Mouse (Mus musculus) megakaryocyte progenitor cell, adult 5-6 weeks (primary cell): ENCODE measurements around the gene Slc35a5. TPM values are rescaled to one million over a fixed set of nuclear protein-coding genes. Genes with fewer than 3 reads are reported as not detected.
A peak's percentile ranks its signal among the peaks of the same experiment; 100 is the strongest.

Source experiments
- ATAC-seq: replicated peaks from 2 replicates; pipeline ENCODE4 v1.8.0; 2016; ENCODE audit warnings: mild to moderate bottlenecking, moderate TSS enrichment, inconsistent platforms; ENCODE audit not compliant: poor library complexity
- total RNA-seq, 2 experiments: library from RNA; stranded (forward) in 1 of 2; stranded (reverse) in 1 of 2; fragments of 157-497, 149-512 nt in 1 of 2; fragments of 200-1000 nt in 1 of 2; gene quantifications; 2 replicates each; pipeline versions ENCODE4 v1.2.3 to v1.2.4; 2015 to 2017

Gene Slc35a5
- total RNA-seq (2015) (11.2 and 14.7 TPM in 2 replicates), total RNA-seq (2017) (6.3 and 6.7 TPM in 2 replicates)

DNA sequence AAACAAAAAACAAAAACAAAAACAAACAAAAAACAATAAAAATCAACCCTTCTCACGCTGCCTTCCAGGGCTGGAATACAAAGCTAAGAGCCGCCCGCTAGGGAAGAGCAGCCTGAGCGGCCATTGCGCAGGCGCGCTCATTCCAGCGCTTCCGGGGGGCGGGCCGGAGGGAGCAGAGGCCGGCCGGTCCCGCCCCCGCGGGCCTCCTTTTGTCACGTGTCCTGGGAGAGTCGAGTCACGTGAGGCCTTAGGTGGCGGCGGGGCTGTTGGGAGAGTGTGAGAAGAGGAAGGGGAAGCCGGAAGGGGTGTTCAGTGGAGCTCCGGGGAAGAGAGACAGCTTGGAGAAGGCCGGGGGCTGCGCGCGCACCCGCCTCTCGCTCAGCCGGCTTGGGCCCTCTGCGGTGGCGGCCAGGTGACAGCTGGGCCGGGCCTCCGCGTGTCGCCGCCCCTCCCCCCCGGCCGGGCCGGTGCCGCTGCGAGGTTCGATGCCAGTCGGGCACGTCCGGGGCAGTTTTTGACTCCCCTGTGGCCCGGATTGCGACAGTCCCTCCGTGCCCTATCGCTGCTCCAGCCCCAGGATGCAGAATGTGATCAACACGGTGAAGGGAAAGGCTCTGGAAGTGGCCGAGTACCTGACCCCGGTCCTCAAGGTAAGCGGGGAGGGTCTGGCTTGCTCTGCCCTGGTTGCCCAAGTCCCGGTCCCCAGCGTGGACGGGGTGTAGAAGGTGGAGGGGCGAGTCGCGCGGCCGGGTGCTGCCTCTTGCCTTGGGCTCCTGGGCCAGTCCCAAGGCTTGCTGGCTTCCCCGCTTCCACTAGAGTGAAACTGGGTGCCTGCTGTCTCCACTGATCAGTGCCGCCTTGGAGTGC, at the start of gene Slc35a5, which contains the start of gene Atg3:
Gene Slc35a5, minus strand, starts transcription at position 185 of the 867 bp plus-strand sequence.
Gene Atg3, plus strand, starts transcription at position 264 of the 867 bp plus-strand sequence.
- peak; percentile 88 for ATAC-seq

DNA sequence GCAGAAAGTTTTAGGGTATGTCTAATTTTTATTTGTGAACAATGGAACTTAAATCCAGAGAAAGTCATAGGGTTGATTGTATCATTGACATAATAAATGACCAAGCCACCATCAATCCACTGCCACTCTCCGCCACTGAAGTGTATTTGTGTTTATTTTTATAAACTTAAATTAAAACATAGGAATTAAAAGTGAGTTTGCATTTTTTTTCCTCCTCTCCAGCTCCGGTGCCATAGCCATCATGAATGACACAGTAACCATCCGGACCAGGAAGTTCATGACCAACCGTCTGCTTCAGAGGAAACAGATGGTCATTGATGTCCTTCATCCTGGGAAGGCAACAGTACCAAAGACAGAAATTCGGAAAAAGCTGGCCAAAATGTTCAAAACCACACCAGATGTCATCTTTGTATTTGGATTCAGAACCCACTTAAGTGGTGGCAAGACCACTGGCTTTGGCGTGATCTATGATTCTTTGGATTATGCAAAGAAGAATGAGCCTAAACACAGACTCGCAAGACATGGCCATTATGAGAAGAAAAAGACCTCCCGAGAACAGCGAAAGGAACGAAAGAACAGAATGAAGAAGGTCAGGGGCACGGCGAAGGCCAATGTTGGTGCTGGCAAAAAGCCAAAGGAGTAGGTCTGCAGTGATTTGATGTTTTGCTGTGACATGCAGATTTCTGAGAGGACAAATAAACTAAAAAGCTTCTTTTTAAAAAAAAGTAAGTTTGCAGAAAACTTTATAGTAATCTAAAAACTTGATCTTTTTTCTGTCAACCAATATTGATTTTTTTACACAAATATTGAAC, 46.6 kb upstream of the Slc35a5 start:
- ATAC-seq: no peak

DNA sequence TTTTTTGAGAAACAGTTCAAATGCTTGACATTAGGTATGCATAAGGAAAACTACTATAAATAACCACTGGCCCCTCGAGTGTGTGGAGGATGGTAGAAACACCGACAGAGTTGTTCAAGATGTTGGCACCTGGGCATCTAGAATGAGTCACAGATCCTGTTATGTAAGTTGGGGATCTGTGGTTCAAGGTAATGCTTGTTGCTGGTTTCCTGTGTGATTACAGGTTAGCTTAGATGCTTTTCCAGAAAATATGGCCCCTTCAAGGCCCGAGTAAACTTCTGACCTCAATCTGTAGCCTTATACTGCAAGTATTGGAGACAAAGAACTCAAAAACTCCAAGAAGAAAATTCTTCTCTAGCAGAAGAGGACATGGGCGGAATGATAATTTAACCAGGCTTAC, 45.9 kb upstream of the Slc35a5 start:
- ATAC-seq: no peak

DNA sequence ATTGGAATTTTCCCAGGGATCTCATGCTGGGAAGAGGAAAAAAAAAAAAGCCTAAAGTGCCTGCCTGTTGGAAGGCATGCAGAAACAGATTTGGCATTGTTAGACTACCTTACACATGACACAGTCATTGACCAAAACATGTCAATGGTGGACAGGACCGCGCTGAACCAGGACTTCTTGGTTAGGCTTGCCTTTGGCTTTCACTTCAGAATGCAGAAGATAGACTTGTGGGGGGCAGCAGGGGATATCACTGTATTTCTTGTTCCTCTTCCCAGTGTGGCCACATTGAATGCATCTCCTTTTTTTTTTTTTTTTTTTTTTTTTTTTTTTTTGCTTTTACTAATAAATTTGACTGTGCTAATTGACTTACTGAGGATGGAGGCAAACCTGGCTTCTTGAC, 42.9 kb upstream of the Slc35a5 start:
- ATAC-seq: peak; percentile 66; the same call in 1 of the 2 replicates

DNA sequence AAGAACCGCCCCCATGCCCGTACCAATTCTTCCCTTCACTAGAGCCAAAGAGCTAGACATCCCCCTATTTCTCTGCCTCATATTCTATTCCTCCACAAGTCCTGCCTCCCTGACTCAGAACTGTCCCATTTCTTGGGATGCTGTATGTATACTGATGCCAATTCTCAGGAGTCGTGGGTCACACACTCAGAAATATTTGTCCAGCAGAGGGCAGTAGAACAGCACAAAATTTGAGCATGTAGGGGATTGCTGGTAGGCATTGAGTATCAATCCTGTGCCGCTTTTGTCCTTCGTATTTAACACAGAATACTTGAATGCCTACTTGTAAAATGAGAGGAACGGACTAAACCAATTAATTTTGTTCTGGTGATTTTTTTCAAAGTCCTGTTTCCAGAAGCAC, 38.3 kb upstream of the Slc35a5 start:
- ATAC-seq: peak; percentile 90

DNA sequence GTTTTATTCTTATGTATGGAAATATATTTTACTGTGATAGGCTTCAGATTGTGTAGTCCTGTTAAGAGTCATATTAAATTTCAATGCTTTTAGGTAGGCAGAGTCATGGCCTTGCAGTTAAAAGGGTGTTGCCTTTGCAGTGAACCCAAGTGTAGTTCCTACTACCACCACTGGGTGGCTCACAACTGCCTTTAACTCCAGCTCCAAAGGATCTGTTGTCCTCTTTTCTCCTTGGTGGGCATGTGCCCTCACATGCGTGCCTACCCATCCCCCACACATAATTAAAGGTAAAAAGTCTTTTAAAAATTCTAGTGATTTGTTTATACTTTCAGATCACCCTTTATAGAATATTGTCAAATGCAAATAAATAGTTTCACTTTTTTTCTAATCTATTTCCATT, 34.1 kb upstream of the Slc35a5 start:
- peak; percentile 97 for ATAC-seq

DNA sequence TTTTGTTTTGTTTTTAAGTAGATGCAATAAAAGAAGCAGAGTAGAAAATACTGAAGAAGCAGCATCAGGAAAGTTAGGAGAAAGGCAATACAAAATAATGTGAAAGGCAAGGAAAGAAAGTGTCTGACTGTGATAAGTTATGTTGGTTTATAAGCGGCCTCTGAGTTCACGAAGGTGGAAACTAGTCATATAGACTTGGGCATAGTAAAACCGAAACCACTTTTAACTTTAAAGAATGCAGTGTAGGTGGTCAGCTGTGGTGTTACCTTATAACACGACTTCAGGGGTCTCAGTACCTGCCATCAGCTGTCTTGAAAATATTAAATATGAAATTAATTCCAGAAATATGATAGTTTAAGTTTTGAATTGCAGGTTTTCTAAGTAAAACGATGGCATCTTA, 23.3 kb upstream of the Slc35a5 start:
- no peak for ATAC-seq

DNA sequence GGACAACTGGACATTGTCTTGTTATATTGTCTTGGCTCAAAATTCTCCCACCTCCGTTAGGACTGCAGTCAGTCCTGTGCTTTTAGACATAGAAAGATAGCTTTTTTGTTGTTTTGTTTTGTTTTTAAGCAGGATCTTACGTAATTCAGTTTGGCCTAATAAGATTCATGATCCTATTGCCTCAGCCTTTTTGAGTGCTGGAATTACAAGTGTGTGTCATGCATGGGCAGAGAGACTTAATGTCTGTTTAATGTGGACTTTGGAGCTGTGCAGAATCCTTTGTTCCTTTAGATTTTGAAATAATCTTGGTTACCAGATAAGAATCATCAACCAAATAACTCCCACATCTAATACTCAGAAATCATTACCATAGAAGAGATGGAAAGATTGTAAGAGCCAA, 20.0 kb upstream of the Slc35a5 start:
- ATAC-seq: no peak

DNA sequence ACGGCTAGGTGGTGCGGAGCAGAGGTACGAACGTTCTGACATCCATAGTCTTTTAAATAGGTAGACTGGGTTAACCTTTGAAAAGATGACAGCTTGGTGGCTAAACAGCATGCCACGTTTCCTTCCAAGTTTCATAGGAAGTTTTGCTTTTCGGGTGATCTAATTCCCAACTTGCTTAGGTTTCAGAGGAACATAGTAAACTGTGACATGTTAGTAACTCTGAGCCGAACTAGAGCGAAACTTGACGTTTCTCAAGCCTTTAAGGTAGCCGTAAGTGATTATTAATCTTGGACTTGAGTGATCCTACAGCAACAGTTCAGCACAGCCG, 847 bp upstream of the Slc35a5 start:
- no peak for ATAC-seq

DNA sequence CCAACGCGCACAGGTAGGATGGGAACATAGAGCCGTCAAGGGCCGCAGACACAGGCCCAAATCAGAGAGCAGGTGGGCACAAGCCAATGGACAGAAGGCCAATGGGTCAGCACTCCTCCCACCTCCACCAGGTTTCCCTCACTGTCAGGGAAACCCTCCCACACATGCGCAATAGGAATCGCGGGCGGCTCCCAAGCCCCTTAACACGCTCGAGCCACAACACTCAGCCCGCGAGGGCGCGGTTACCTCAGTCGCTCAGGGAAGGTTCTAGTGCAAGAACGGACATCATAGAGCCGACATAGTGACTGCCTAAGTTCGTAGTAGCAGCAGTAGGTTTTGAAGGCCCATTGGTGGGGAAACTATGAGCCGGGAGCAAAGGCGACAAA, 377 bp downstream of the Slc35a5 start:
- peak; percentile 65 for ATAC-seq

DNA sequence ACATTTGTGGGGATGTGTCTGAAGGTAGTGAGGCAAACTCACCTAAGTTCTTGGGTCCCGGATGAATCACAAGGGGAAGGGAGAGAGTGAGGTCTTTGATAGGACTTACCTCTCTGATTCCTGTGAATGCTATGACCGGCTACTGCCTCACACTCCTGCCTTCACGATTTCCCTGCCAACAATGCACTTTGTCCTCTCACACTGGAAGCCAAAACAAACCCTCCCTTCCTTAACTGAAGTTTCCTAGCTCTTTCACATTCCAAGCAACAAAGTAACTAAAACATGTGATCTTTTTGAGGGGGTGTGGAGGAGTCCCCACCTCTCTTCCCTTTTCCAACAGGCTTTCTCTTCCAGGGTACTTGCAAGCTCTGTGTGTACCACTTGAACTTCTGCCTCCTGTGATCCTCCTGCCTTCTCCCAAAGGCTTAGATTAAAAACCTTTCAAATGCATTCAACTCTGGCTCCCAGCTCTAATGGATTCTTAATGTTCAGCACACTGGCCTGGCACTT, 3.7 kb downstream of the Slc35a5 start:
- ATAC-seq: no peak

DNA sequence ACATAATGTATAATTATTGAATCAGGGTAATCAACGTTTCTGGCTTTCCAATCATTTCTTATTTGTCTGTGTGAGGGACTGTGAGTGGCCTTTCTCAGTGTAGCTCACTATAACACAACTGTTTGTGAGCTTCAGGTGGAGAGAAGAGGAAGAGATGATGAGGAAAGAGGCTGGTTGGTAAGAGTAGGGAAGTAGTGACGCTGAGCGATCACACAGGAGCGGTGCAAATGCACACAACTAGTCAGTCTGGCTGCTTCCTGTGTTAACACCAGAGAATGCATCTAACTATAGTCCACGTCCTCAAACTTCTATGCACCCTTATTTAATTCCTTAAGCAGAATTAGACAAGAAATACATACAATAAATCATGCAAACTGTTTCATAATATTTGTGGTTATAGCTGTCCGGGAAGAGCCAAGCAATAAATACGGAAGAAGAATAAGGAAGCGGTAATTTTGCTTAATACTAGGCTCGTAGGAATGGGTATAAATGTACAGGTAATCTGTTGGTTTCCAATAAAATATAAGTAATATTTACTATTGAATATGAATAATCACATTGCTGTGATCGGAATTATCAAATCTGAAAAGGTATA, 9.9 kb downstream of the Slc35a5 start:
- peak; percentile 93 for ATAC-seq

DNA sequence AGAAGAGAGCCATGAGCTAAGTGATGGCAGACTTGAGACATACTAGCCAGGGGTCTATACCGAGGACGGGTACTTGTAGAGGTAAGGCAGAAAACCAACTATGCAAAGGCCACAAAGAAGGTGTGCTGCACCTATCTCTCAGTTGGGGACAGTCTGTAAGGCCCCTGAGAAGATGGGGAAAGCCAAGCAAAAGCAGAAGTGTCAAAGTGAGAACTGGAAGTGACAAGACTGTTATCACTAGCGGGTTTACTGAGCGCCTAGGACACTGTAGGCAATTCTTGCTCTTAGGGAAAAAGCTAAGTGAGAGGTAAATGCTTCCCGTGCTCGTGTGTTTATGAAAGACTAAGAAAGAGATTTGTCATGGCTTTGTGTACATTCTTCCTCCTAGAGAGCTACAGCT, 13.4 kb downstream of the Slc35a5 start:
- peak; percentile 29; the same call in 1 of the 2 replicates for ATAC-seq

DNA sequence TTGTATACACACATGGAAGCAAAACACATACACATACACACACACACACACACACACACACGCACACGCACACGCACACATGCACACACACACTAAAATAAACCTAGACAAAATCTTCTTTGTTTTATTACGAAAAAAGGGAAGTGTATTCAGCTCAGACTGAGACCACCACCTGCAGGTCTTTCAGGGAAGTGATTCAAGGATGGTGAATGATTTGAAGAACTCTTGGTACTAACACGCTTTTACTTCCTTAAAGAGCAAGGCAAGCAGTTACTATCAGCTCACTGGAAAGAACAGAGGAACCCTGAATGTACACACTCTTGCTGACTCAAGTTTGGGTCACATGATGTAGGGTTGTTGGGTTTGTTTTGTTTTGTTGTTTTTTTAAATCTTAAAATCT, 15.9 kb downstream of the Slc35a5 start:
- peak; percentile 98 for ATAC-seq

DNA sequence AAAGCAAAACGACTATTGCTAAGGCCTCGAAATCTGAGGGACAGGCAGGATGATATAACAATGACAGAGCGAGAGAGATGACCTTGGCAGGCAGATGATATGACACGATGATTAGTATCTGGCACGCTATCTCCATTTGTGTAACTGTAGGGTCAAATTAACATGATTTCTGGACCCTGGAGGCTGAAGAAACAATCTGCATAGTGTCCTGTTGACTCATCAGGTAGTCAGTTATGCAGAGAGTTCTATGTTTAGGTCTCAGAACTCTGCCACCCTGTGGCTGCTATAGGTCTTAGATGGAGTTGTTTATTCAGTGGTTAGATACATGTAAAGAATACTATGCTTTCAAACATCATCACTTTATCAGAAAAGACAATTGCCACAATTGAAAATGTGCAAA, 16.8 kb downstream of the Slc35a5 start:
- ATAC-seq: no peak

DNA sequence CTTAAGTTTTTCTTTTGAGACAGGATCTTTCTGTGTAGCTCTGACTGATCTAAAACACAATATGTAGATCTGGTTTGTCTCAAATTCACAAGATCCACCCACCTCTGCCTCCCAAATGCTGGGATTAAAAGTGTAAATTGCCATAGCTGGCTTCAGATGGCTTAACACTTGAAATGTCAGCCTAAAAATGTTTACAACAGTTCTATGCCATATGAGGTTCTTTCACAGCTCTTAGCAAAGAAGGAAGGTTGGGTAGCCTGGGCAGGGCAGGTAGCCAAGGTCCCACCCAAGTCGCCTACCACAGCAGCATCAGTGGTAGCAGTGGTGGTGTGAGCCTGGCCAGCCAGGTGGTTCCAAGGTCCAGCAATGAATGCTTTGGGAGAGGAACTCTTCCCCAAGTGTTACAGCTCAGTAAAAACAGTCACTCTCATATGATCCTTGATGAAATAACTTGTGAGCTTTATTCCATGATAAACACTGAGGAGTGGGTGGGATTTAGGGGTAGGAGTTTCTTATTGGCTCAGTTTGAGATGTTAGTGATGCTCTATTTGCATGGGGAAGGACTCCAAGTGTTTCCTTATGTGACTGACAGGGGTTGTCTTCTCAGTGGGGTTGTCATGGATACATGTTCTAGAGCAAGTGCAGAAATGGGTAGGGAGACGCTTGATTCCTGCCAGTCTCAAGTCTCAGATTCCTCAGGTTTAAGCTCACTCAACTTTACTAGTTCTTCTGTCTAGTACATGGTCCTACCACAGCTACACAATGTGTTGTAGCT, 30.4 kb downstream of the Slc35a5 start:
- no peak for ATAC-seq

DNA sequence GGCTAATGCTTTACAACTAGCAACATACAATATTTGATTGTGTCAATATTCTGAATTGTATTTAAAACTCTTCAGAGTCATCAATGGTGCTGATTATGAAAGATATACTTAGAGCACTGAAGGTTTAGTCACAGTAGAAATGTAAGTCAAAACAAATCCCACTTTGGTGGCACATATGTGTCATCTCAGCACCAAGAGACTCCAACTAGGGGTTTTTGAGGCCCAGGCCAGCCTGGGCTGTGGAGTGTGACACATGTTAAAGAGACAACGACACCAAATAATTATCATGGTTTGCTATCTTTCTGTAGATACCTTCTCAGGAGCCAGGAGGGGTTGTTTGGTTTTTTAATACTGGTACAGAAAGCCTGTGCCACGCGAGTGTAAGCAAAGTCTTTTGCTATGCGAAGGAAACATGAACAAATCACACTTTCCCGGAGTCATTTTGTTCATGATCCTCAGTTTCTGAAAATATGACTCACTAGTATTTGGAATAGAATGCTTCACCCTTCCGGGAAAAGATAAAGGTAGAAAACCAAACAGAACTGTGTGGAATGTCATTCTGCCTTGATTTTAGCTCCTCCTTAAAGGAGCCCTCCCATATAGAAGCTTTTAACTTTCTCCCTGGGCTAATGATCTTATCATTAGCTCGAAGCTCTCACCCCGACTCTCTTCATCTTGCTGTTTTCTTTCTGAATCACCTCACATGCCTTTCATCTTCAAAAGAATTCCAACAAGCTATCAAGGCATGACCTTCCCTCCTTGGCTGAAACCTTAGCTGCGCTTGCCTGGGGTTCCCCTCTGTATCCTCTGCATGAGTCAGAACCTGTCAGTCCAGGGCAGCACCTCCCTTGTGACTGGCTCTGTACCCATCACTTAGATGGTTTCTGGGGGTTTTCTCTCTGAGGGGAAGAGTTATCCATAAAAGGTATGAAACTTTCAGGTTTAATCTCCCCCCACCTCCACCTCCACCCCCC, 34.0 kb downstream of the Slc35a5 start:
- no peak for ATAC-seq

DNA sequence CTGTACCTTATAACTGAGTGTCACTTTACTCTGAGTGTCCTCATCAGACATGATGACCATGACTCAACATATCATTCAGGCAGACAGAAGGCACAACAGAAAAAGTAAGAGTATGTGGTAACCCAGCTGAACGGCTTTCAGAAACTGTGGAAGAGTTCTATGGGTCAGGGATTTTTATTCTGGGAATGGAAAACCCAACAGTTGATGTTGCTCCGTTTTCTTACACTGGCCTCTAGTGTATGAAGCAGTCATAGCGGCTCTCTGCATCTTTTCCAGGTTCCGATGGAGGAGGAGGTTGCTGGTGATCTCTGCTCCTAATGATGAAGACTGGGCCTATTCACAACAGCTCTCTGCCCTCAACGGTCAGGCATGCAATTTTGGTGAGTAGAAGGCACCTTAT, 35.9 kb downstream of the Slc35a5 start:
- ATAC-seq: no peak

DNA sequence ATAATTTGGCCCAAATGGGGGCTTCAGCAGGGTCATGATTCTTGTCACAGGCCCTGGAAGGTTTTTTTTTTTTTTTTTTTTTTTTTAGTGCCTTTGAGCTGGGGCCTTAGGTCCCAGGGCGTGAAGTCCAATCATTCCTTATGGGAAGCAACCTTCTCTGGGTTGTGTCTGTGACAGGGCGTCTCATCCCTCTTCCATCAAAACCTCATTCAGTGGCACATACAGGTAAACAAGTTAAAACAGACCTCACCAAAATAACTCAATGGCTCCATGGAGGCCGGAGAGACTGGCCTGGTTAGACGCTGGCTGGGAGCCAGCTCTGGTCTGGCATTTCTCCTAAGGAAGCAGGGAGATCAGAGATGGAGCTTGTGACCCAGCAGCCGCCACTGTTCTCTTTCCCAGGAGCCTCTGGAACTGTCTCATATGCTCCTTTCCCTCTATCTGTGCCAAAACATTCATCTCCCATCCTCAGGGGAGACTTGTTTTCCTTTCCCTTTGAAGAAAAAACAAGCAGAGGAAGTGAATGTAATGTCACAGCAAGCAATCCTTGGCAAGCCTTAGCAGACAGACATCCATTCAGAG, 37.6 kb downstream of the Slc35a5 start:
- no peak for ATAC-seq
